9 mouse cellular contexts compared by ENCODE assay signal in genomic region chr5:125067673-125068072, GRCm38 (mm10).
DNase-seq lines count a peak whose midpoint lies in the region; ATAC-seq and TF ChIP-seq lines count a peak whose summit lies in the region.
"Had no signal": no experiment of that assay in that cellular context is flagged by ENCODE, and none has a peak within 500 bp of the region (broad histone marks: within the 10 kb centered on the region; RNA-seq: fewer than 3 reads in every experiment).

No protein-coding gene starts in this region.

- H3K36me3 ChIP-seq in kidney, adult 2 months (ENCODE audit: control insufficient read depth, insufficient read depth, low read length): no peaks in the 10 kb centered on the region; the same call in 1 of the 2 replicates
- H3K36me3 ChIP-seq in hindbrain, embryonic 13.5 days: peaks cover 50% of the 10 kb centered on the region
- H3K36me3 ChIP-seq in midbrain, embryonic 13.5 days: peaks cover 43% of the 10 kb centered on the region

- WGBS in kidney, adult 2 months: 66% methylated on average over 14 of the region's 14 CpGs
- 76% methylated on average over 14 of the region's 14 CpGs for WGBS in hindbrain, embryonic 13.5 days
- WGBS in midbrain, embryonic 13.5 days: 95% methylated on average over 14 of the region's 14 CpGs

- H3K4me2 ChIP-seq in hindbrain, embryonic 13.5 days: no peak overlapping the region
- H3K4me2 ChIP-seq in midbrain, embryonic 13.5 days (replicated peaks): no peak overlapping the region
- H3K4me2 ChIP-seq: liver, embryonic 13.5 days had no signal

- H3K9me3 ChIP-seq in hindbrain, embryonic 13.5 days: no peaks in the 10 kb centered on the region
- no peaks in the 10 kb centered on the region for H3K9me3 ChIP-seq in midbrain, embryonic 13.5 days
- H3K9me3 ChIP-seq: liver, embryonic 13.5 days had no signal

- no peaks in the 10 kb centered on the region for H3K27me3 ChIP-seq in kidney, adult 2 months (replicated peaks; ENCODE audit: control insufficient read depth, insufficient read depth, low read length)
- no peaks in the 10 kb centered on the region for H3K27me3 ChIP-seq in hindbrain, embryonic 13.5 days
- no peaks in the 10 kb centered on the region for H3K27me3 ChIP-seq in midbrain, embryonic 13.5 days
- H3K27me3 ChIP-seq: liver, embryonic 13.5 days had no signal

- DNase-seq in kidney, adult 2 months: peak; percentile 43
- no peak for DNase-seq in kidney, adult 8-10 months
- DNase-seq in adrenal gland, adult 2 months: peak; percentile 92
- no peak for DNase-seq in urinary bladder, postnatal 36 days (ENCODE audit: low spot score in 2 of 2)
- DNase-seq in gastrocnemius, postnatal 4 days (ENCODE audit: low spot score in 2 of 2): no peak
- no peak for DNase-seq in right cerebral cortex, adult 18-20 months

- H3K4me3 ChIP-seq in kidney, adult 2 months (ENCODE audit: insufficient read depth, low read depth, low read length): no peak overlapping the region
- no peak overlapping the region for H3K4me3 ChIP-seq in hindbrain, embryonic 13.5 days
- H3K4me3 ChIP-seq in midbrain, embryonic 13.5 days (replicated peaks): no peak overlapping the region
- H3K4me3 ChIP-seq: liver, embryonic 13.5 days had no signal

- peaks cover 6% of the 10 kb centered on the region; the same call in 1 of the 2 replicates for H3K4me1 ChIP-seq in kidney, adult 2 months (ENCODE audit: control insufficient read depth, insufficient read depth, low read length)
- peaks cover 65% of the 10 kb centered on the region for H3K4me1 ChIP-seq in hindbrain, embryonic 13.5 days (replicated peaks)
- peaks cover 45% of the 10 kb centered on the region for H3K4me1 ChIP-seq in midbrain, embryonic 13.5 days (replicated peaks)

- ATAC-seq in hindbrain, embryonic 13.5 days (ENCODE audit: low FRiP score): no peak
- ATAC-seq in midbrain, embryonic 13.5 days: no peak

- H3K27ac ChIP-seq in kidney, adult 2 months (ENCODE audit: insufficient read depth, low read depth, low read length): no peak overlapping the region
- H3K27ac ChIP-seq in hindbrain, embryonic 13.5 days: peak overlapping the region; percentile 89
- H3K27ac ChIP-seq in midbrain, embryonic 13.5 days: peak overlapping the region; percentile 73
- H3K27ac ChIP-seq: liver, embryonic 13.5 days had no signal

- TF ChIP-seq POLR2A in kidney, adult 2 months (IDR thresholded peaks at IDR 0.05; ENCODE audit: low read depth, low read length): no peak

- TF ChIP-seq CTCF in kidney, adult 2 months (conservative IDR thresholded peaks at IDR 0.05; ENCODE audit: insufficient read depth, insufficient read length, low read depth, low read length): no peak

- no peak overlapping the region for H3K9ac ChIP-seq in hindbrain, embryonic 13.5 days
- H3K9ac ChIP-seq in midbrain, embryonic 13.5 days (replicated peaks): no peak overlapping the region
- H3K9ac ChIP-seq: liver, embryonic 13.5 days had no signal

Comparison
In these comparisons a context has a peak if more than half of its experiments do, and no peak if none do; other contexts are left out.
1. DNase-seq: peak in kidney, adult 2 months (single experiment) and adrenal gland, adult 2 months (single experiment); none in kidney, adult 8-10 months (0 of 2), urinary bladder, postnatal 36 days (0 of 2), gastrocnemius, postnatal 4 days (0 of 2) and right cerebral cortex, adult 18-20 months (single experiment).